ENCODE assay signal across 19 mouse cellular contexts in the genomic region with DNA sequence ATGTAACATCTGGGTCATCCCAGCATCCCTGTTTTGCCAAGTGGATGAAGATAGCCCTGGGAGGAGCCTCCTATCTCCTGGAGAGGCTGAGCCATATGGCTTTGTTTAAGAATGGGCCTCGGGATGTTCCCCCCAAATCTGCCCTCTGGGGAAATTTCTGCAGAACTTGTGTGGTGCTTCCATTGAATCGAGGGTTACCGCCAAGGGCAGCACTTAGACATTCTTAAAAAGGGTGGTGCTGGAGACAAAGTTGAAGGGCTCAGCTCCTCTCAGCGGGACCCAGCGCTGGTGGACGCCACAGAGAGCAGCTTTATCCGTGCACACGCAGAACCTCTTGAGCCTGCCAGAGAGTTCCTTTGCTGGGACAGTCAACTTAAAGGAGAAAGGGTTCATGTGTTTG.
DNase-seq lines count a peak whose midpoint lies in the region; ATAC-seq and TF ChIP-seq lines count a peak whose summit lies in the region.
"Had no signal": no experiment of that assay in that cellular context is flagged by ENCODE, and none has a peak within 500 bp of the region (broad histone marks: within the 10 kb centered on the region; RNA-seq: fewer than 3 reads in every experiment).

No protein-coding gene starts in this region.

- H3K4me1 ChIP-seq in kidney, embryonic 15.5 days: peaks cover 77% of the 10 kb centered on the region
- H3K4me1 ChIP-seq in megakaryocyte, embryonic 14.5 days: peaks cover 100% of the 10 kb centered on the region
- H3K4me1 ChIP-seq in intestine, postnatal 0 days (replicated peaks; ENCODE audit: control insufficient read depth, insufficient read depth, low read length): peaks cover 10% of the 10 kb centered on the region; the same call in 1 of the 2 replicates

- TF ChIP-seq CTCF in intestine, postnatal 0 days (IDR thresholded peaks at IDR 0.05; ENCODE audit: low read depth): no peak

- H3K36me3 ChIP-seq in kidney, embryonic 15.5 days: no peaks in the 10 kb centered on the region
- peaks cover 69% of the 10 kb centered on the region for H3K36me3 ChIP-seq in megakaryocyte, embryonic 14.5 days (replicated peaks; ENCODE audit: low read length)
- H3K36me3 ChIP-seq in intestine, postnatal 0 days (ENCODE audit: control insufficient read depth, insufficient read depth): no peaks in the 10 kb centered on the region
- H3K36me3 ChIP-seq: forebrain, embryonic 15.5 days; heart, embryonic 15.5 days; limb, embryonic 12.5 days had no signal

- WGBS in kidney, embryonic 15.5 days: 82% methylated on average over 8 of the region's 8 CpGs
- 69% methylated on average over 8 of the region's 8 CpGs for WGBS in intestine, postnatal 0 days

- no peak for DNase-seq in kidney, postnatal 36 days
- DNase-seq in NIH3T3 (ENCODE audit: low read depth): peak; percentile 64
- DNase-seq: cerebellum, postnatal 10 days; embryo, embryonic 11 days; thymus, postnatal 36 days had no signal

- no peak overlapping the region for H3K9ac ChIP-seq in kidney, embryonic 15.5 days
- no peak overlapping the region for H3K9ac ChIP-seq in intestine, postnatal 0 days (ENCODE audit: low read depth, low read length)
- H3K9ac ChIP-seq: forebrain, embryonic 15.5 days; heart, embryonic 15.5 days; limb, embryonic 12.5 days had no signal

- no peaks in the 10 kb centered on the region for H3K27me3 ChIP-seq in kidney, embryonic 15.5 days
- H3K27me3 ChIP-seq in megakaryocyte, embryonic 14.5 days (replicated peaks): no peaks in the 10 kb centered on the region
- no peaks in the 10 kb centered on the region for H3K27me3 ChIP-seq in intestine, postnatal 0 days (replicated peaks; ENCODE audit: control insufficient read depth, insufficient read depth, low read length)
- H3K27me3 ChIP-seq: forebrain, embryonic 15.5 days; heart, embryonic 15.5 days; limb, embryonic 12.5 days; Patski had no signal

- H3K9me3 ChIP-seq in kidney, embryonic 15.5 days (replicated peaks): no peaks in the 10 kb centered on the region
- H3K9me3 ChIP-seq in megakaryocyte, embryonic 14.5 days: no peaks in the 10 kb centered on the region
- H3K9me3 ChIP-seq in intestine, postnatal 0 days (ENCODE audit: control insufficient read depth): no peaks in the 10 kb centered on the region
- H3K9me3 ChIP-seq: forebrain, embryonic 15.5 days; heart, embryonic 15.5 days; limb, embryonic 12.5 days had no signal

- no peak for ATAC-seq in kidney, embryonic 15.5 days (replicated peaks; ENCODE audit: low FRiP score)
- no peak for ATAC-seq in megakaryocyte, adult 5-6 weeks (ENCODE audit: poor library complexity, severe bottlenecking)
- no peak for ATAC-seq in intestine, postnatal 0 days
- ATAC-seq in CD4-positive, CD25-positive, alpha-beta regulatory T cell, adult 4 months: no peak
- ATAC-seq: forebrain, embryonic 15.5 days; Patski had no signal

- no peak overlapping the region for H3K4me3 ChIP-seq in kidney, embryonic 15.5 days (replicated peaks)
- H3K4me3 ChIP-seq in megakaryocyte, embryonic 14.5 days (replicated peaks): peak overlapping the region; percentile 62
- no peak overlapping the region for H3K4me3 ChIP-seq in intestine, postnatal 0 days (ENCODE audit: low read depth, low read length)
- H3K4me3 ChIP-seq: erythroblast, embryonic 14.5 days; forebrain, embryonic 15.5 days; heart, embryonic 15.5 days; layer of hippocampus, adult 2 months; left cerebral cortex, adult 2 months; limb, embryonic 12.5 days had no signal

- H3K4me2 ChIP-seq in kidney, embryonic 15.5 days: no peak overlapping the region
- H3K4me2 ChIP-seq in intestine, postnatal 0 days (replicated peaks; ENCODE audit: low read depth): no peak overlapping the region
- H3K4me2 ChIP-seq: forebrain, embryonic 15.5 days; heart, embryonic 15.5 days; limb, embryonic 12.5 days; midbrain, embryonic 11.5 days had no signal

- peak overlapping the region; percentile 13; the same call in 1 of the 2 replicates for H3K27ac ChIP-seq in kidney, embryonic 15.5 days
- peak overlapping the region; percentile 57; the same call in 1 of the 2 replicates for H3K27ac ChIP-seq in intestine, postnatal 0 days (ENCODE audit: low read depth, low read length)
- H3K27ac ChIP-seq: forebrain, embryonic 15.5 days; heart, embryonic 15.5 days; kidney, postnatal 0 days; left cerebral cortex, adult 2 months; limb, embryonic 12.5 days had no signal
